Mouse (Mus musculus): ENCODE results near the gene Mboat7.

DNA sequence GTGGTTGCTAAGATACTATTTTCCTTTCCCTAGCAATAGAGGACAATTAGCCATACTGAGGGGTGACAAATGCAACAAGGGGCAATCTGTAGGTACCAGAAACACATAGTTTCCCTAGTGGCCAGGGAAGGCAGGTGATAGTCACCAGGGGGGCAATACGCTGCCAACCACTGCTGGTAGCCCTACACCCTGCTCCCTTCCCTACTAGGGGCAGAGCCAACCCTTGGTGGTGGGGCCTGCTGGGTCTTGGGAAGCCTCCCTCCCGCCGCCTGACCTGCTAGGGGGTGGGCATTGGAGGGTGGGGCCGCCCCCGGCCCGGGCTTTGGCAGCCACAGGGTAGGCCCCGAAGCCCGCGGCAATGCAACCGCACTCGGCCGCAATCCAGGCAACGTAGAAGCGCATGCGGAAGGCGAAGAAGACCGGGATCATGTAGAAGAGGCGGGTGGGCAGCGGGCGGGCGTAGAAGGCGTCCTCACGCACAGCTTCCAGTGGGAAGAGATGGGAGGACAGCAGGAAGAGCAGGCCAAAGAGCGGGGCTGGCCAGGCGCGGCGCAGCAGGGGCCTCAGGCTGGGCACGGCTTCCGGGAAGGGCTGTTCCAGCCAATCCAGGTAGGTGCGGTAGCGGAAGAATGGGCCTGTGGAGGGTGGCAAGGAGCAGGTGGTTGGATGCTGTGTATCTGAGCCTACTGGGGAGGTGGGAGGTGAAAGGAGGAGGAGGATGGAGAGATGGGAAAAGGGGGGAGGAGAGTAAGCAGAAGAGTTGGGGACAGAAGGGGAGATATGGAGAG, 7.7 kb downstream of the Mboat7 start:
- TF ChIP-seq CTCF (IDR thresholded peaks at IDR 0.05; ENCODE audit: extremely low read depth, insufficient read length, insufficient replicate concordance, low read depth, low read length) (no peak), POLR2A (IDR thresholded peaks at IDR 0.05; ENCODE audit: low read depth, low read length) (no peak)

All from small intestine, adult 2 months (tissue).